ENCODE assay signal across 8 mouse cellular contexts in the genomic region with DNA sequence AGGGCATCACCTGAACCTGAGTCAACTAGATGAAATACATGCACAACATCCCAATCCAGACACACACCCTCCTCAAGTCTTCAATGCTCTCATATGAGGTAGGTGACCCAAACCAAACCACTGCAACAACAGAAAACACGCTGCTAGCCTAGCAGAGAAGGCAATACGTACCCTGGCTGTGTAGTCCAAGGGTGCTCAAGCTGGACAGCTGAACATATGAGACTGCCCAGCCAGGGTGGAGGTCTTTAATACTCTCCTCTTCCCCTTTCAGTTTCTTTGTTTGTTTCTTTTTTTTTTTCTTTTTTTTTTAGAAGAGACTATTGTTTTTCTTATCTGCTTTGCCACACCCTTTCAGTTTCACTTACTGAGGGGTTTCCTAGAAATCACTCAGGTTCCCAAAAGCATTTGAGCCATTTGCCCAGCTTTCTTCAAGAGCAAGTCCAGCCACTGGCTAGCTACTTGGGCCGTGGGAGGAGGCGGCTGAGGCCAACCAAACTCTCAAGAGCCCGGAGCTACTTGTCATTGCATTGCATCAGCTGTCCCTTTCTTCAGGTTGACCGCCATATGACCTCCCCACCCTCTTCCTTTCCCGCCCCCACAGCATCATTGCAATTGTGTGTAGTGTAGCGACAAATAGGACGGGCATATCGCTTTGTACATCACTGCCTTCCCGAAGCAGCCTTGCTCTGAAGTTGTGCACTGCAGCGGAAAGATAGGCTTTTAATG. TPM values are rescaled to one million over a fixed set of nuclear protein-coding genes. Genes with fewer than 3 reads are reported as not detected.
DNase-seq lines count a peak whose midpoint lies in the region; ATAC-seq and TF ChIP-seq lines count a peak whose summit lies in the region.

Gene Wdr25 (plus strand): TSS at position 643 of the 726 bp plus-strand sequence.

- peak within 1 kb of the TSS; percentile 75 for H3K4me3 ChIP-seq in left cerebral cortex, adult 2 months
- H3K4me3 ChIP-seq in limb, embryonic 15.5 days: peak within 1 kb of the TSS; percentile 78

- H3K4me2 ChIP-seq in limb, embryonic 15.5 days: peak within 1 kb of the TSS; percentile 66

- no peak for TF ChIP-seq CTCF in left cerebral cortex, adult 2 months (IDR thresholded peaks at IDR 0.05)

- H3K27ac ChIP-seq in left cerebral cortex, adult 2 months: peak within 1 kb of the TSS; percentile 83
- no peak within 1 kb of the TSS for H3K27ac ChIP-seq in limb, embryonic 15.5 days

- intact Hi-C loops in left cerebral cortex, adult 2 months (cut with DNase I): loop anchor here (5.0 kb wide), 2 partner anchors 81 to 101 kb away; partner anchors contain the start of gene Yy1
- intact Hi-C loops in heart, postnatal 10 days (cut with DNase I): loop anchor here (2.0 kb wide), 1 partner anchor 56 kb away; the partner anchor contains the start of gene Slc25a47

- WGBS in limb, embryonic 15.5 days: 17% methylated on average over 12 of the region's 12 CpGs

- H3K27me3 ChIP-seq in limb, embryonic 15.5 days: no peaks in the 10 kb centered on the region

- peaks cover 23% of the 10 kb centered on the region for H3K4me1 ChIP-seq in limb, embryonic 15.5 days

- peaks cover 22% of the 10 kb centered on the region for H3K36me3 ChIP-seq in limb, embryonic 15.5 days

- no peak for DNase-seq in left cerebral cortex, adult 2 months (ENCODE audit: extremely low spot score in 1 of 2, low spot score in 2 of 2)
- no peak for DNase-seq in left cerebral cortex, adult 9 months (ENCODE audit: low spot score in 2 of 2)
- peak; percentile 30 for DNase-seq in c-Kit-positive CD71-positive TER-119-positive erythroid progenitor cells, embryonic 14.5 days (ENCODE audit: low spot score)
- DNase-seq in heart, postnatal 10 days: peak; percentile 13 to 37
- DNase-seq in monocyte, adult 2 months (ENCODE audit: low read depth in 1 of 2, low spot score in 2 of 2): peak; percentile 35 to 45
- DNase-seq in right cerebral cortex, postnatal 36 days (ENCODE audit: low spot score in 2 of 2): no peak
- no peak for DNase-seq in Muller cell, postnatal 12 days (ENCODE audit: inconsistent ontology term)

- H3K9ac ChIP-seq in limb, embryonic 15.5 days: peak within 1 kb of the TSS; percentile 64

- H3K9me3 ChIP-seq in limb, embryonic 15.5 days: no peaks in the 10 kb centered on the region

- no peak for ATAC-seq in limb, embryonic 15.5 days (ENCODE audit: insufficient number of reproducible peaks, low FRiP score, low TSS enrichment, low read depth)

RNA-seq across cellular contexts. Expression of gene Wdr25, which starts in this region (rescaled TPM):
- total RNA-seq in left cerebral cortex, adult 2 months (2021): 10 to 100 TPM; 10.2 to 13.4 TPM
- 1 to 10 TPM; 4.6 to 5.5 TPM for total RNA-seq in heart, postnatal 10 days (2021)
- 7.8 and 8.2 TPM in 2 replicates for polyA plus RNA-seq in limb, embryonic 15.5 days (2015; fragmentation: Nextera tagmentation; extraction: Ambion mirVana)

Comparison
In these comparisons a context has a peak if more than half of its experiments do, and no peak if none do; other contexts are left out.
1. DNase-seq: peak in c-Kit-positive CD71-positive TER-119-positive erythroid progenitor cells, embryonic 14.5 days (single experiment), heart, postnatal 10 days (2 of 2) and monocyte, adult 2 months (2 of 2); none in left cerebral cortex, adult 2 months (0 of 2), left cerebral cortex, adult 9 months (0 of 2), right cerebral cortex, postnatal 36 days (0 of 2) and Muller cell, postnatal 12 days (single experiment).